Mouse (Mus musculus) brain, embryonic 14.5 days (tissue): ENCODE results near the gene Hspa4.

Experiments used
- CTCF ChIP-seq: fragments of 200-500 bp; IDR thresholded peaks from 2 replicates; pipeline ENCODE4 v1.5.1; 2012; ENCODE audit warnings: inconsistent platforms, mild to moderate bottlenecking, moderate library complexity, borderline replicate concordance; ENCODE audit not compliant: insufficient read depth, insufficient read length; ENCODE audit errors: extremely low read depth
- POLR2A ChIP-seq: fragments of 200-500 bp; IDR thresholded peaks from 2 replicates; pipeline ENCODE4 v1.6.1; 2012; ENCODE audit warnings: mild to moderate bottlenecking, inconsistent platforms, borderline replicate concordance; ENCODE audit not compliant: poor library complexity, insufficient read depth, insufficient read length, severe bottlenecking; ENCODE audit errors: extremely low read depth

- TF ChIP-seq CTCF (no peak), POLR2A (no peak)
These were observed 16.7 kb upstream of the Hspa4 start for GRCm38 (mm10) chr11:53316996-53317395.
